Comparison of ENCODE assay signal across 8 mouse cellular contexts in genomic region chr9:21955570-21956281, GRCm38 (mm10). TPM values are rescaled to one million over a fixed set of nuclear protein-coding genes. Genes with fewer than 3 reads are reported as not detected.
DNase-seq lines count a peak whose midpoint lies in the region; ATAC-seq and TF ChIP-seq lines count a peak whose summit lies in the region.

Gene Swsap1, plus strand, starts transcription at chr9:21955755.

- no peaks in the 10 kb centered on the region; the same call in 1 of the 2 replicates for H3K36me3 ChIP-seq in kidney, embryonic 14.5 days (ENCODE audit: control insufficient read depth, insufficient read depth, low read length)
- H3K36me3 ChIP-seq in limb, embryonic 15.5 days: no peaks in the 10 kb centered on the region; the same call in 1 of the 2 replicates

- TF ChIP-seq POLR2A in bone marrow macrophage, adult 2 months (IDR thresholded peaks at IDR 0.05; ENCODE audit: borderline replicate concordance, low read depth, low read length): no peak
- peak; percentile 84 for TF ChIP-seq POLR2A in embryonic fibroblast, embryonic 13.5 days (IDR thresholded peaks at IDR 0.05; ENCODE audit: low read depth, low read length)

- peak; percentile 97 for ATAC-seq in kidney, embryonic 14.5 days (ENCODE audit: low FRiP score, low TSS enrichment)
- ATAC-seq in limb, embryonic 15.5 days (ENCODE audit: insufficient number of reproducible peaks, low FRiP score, low TSS enrichment, low read depth): peak; percentile 98

- under 1% methylated on average over 51 of the region's 54 CpGs for WGBS in kidney, embryonic 14.5 days
- under 1% methylated on average over 54 of the region's 54 CpGs for WGBS in limb, embryonic 15.5 days

- peak within 1 kb of the TSS; percentile 71 for H3K9ac ChIP-seq in kidney, embryonic 14.5 days (ENCODE audit: low read depth, low read length)
- H3K9ac ChIP-seq in limb, embryonic 15.5 days: peak within 1 kb of the TSS; percentile 69

- TF ChIP-seq CTCF in bone marrow macrophage, adult 2 months (IDR thresholded peaks at IDR 0.05; ENCODE audit: low read depth, low read length): no peak
- no peak for TF ChIP-seq CTCF in embryonic fibroblast, embryonic 13.5 days (IDR thresholded peaks at IDR 0.05; ENCODE audit: borderline replicate concordance, insufficient read depth, low read length)

- peak within 1 kb of the TSS; percentile 62 for H3K4me2 ChIP-seq in kidney, embryonic 14.5 days (replicated peaks; ENCODE audit: low read depth, low read length)
- peak within 1 kb of the TSS; percentile 67 for H3K4me2 ChIP-seq in limb, embryonic 15.5 days

- H3K27ac ChIP-seq in bone marrow macrophage, adult 2 months (ENCODE audit: insufficient read depth, low read depth, low read length): peak within 1 kb of the TSS; percentile 73
- H3K27ac ChIP-seq in embryonic fibroblast, embryonic 13.5 days (ENCODE audit: insufficient read depth, low read length): peak within 1 kb of the TSS; percentile 35
- peak within 1 kb of the TSS; percentile 85 for H3K27ac ChIP-seq in kidney, embryonic 14.5 days (ENCODE audit: low read depth, low read length)
- peak within 1 kb of the TSS; percentile 92 for H3K27ac ChIP-seq in limb, embryonic 15.5 days

- H3K27me3 ChIP-seq in kidney, embryonic 14.5 days (ENCODE audit: control insufficient read depth, insufficient read depth, low read length): peaks cover 1% of the 10 kb centered on the region; the same call in 1 of the 2 replicates
- peaks cover 19% of the 10 kb centered on the region for H3K27me3 ChIP-seq in limb, embryonic 15.5 days

- peaks cover 4% of the 10 kb centered on the region for H3K4me1 ChIP-seq in bone marrow macrophage, adult 2 months (ENCODE audit: control insufficient read depth, insufficient read depth, low read length)
- no peaks in the 10 kb centered on the region for H3K4me1 ChIP-seq in embryonic fibroblast, embryonic 13.5 days (ENCODE audit: control insufficient read depth, insufficient read depth, low read length)
- peaks cover 8% of the 10 kb centered on the region for H3K4me1 ChIP-seq in kidney, embryonic 14.5 days (ENCODE audit: control insufficient read depth, insufficient read depth, low read length)
- peaks cover 13% of the 10 kb centered on the region for H3K4me1 ChIP-seq in limb, embryonic 15.5 days

- peak; percentile 95 for DNase-seq in A20 (ENCODE audit: low read depth, low spot score)
- DNase-seq in heart, adult 9 months (ENCODE audit: low spot score in 2 of 2): peak; percentile 99 to 100
- DNase-seq in monocyte, adult 2 months (ENCODE audit: low read depth in 1 of 2, low spot score in 2 of 2): peak; percentile 96 to 97
- DNase-seq in spleen, postnatal 36 days (ENCODE audit: low spot score in 2 of 2): peak; percentile 98

- H3K9me3 ChIP-seq in kidney, embryonic 14.5 days (ENCODE audit: control insufficient read depth, low read length): no peaks in the 10 kb centered on the region; the same call in 1 of the 2 replicates
- H3K9me3 ChIP-seq in limb, embryonic 15.5 days: no peaks in the 10 kb centered on the region

- H3K4me3 ChIP-seq in bone marrow macrophage, adult 2 months (ENCODE audit: insufficient read depth, low read length): peak within 1 kb of the TSS; percentile 69
- H3K4me3 ChIP-seq in embryonic fibroblast, embryonic 13.5 days (ENCODE audit: insufficient read depth, low read length): peak within 1 kb of the TSS; percentile 67
- peak within 1 kb of the TSS; percentile 67 for H3K4me3 ChIP-seq in kidney, embryonic 14.5 days (ENCODE audit: low read length)
- H3K4me3 ChIP-seq in limb, embryonic 15.5 days: peak within 1 kb of the TSS; percentile 79

RNA-seq across cellular contexts. Expression of gene Swsap1, which starts in this region (rescaled TPM):
- polyA plus RNA-seq in bone marrow macrophage, adult 2 months (2012; ENCODE audit: insufficient read depth, insufficient read length, missing spikeins): 4.2 and 5.7 TPM in 2 replicates
- 5.7 and 6.9 TPM in 2 replicates for polyA plus RNA-seq in embryonic fibroblast, embryonic 13.5 days (2011; ENCODE audit: insufficient read length, low read depth, missing spikeins)
- polyA plus RNA-seq in kidney, embryonic 14.5 days (2014; fragmentation: Nextera tagmentation; extraction: Ambion mirVana): 11.4 and 12.8 TPM in 2 replicates
- 7.0 and 9.2 TPM in 2 replicates for polyA plus RNA-seq in limb, embryonic 15.5 days (2015; fragmentation: Nextera tagmentation; extraction: Ambion mirVana)

Comparison
In these comparisons a context has a peak if more than half of its experiments do, and no peak if none do; other contexts are left out.
1. Peak in every context shown above with its lines: DNase-seq, ATAC-seq, H3K4me3 ChIP-seq and H3K27ac ChIP-seq.
2. H3K27ac ChIP-seq: peak in every context shown above with its lines; median percentile 92 in limb, embryonic 15.5 days; 85 in kidney, embryonic 14.5 days; 73 in bone marrow macrophage, adult 2 months; 35 in embryonic fibroblast, embryonic 13.5 days.